Mouse (Mus musculus): Measurements from ENCODE around the gene Gnb3. TPM values are rescaled to one million over a fixed set of nuclear protein-coding genes. Genes with fewer than 3 reads are reported as not detected.
"Not testable (repeated sequence)": the region's sequence is repeated elsewhere in the genome, so short reads cannot be mapped to it uniquely, and the experiment has no call there.

The Gnb3 gene
- polyA plus RNA-seq, 1 experiment from 2014 or later = 0.24 TPM

DNA sequence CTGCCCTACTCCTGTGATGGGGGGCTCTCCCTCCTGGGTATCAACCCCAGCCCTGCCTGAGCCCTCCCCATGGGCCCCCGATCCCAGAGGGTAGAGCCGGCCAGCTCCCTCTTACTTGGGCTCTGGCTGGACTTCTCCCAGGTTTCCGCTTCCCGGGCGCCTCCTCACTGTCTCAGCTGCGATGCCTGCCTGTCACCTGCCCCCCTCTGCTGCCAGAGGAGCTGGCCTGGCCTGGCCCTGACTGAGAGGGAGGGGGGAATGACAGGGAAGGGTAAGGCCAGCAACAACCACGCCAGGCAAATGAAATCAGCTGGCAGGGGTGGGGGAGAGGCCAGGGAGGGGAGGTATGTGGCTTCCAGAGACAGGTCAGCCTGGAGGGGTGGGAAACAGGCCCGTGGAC is 270 bp downstream of the Gnb3 start:
- no peak for DNase-seq

GRCm38 (mm10) chr6:124836411-124836810 is 3.7 kb downstream of the Gnb3 start:
- peaks cover 33% of the 10 kb centered on the region for H3K36me3 ChIP-seq (ENCODE audit: insufficient read depth)
- ATAC-seq (ENCODE audit: insufficient read depth) (peak; percentile 24; the same call in 1 of the 2 replicates), DNase-seq (peak; percentile 70)
- no peak overlapping the region for H3K4me3 ChIP-seq (ENCODE audit: low read depth, low read length)
- 0 out of 2 replicates have a peak, but pooled peaks cover 9% of the 10 kb centered on the region for H3K4me1 ChIP-seq (ENCODE audit: insufficient read depth)
- H3K27me3 ChIP-seq (ENCODE audit: insufficient read depth, low read length) = no peaks in the 10 kb centered on the region
- peak; percentile 18; the same call in 1 of the 2 replicates for TF ChIP-seq CTCF (IDR thresholded peaks at IDR 0.05; ENCODE audit: low read depth)
- WGBS = 54% methylated on average over 7 of the region's 7 CpGs
- H3K9ac ChIP-seq = no peak overlapping the region
- no peaks in the 10 kb centered on the region for H3K9me3 ChIP-seq (ENCODE audit: low read depth, low read length)
- peak overlapping the region; percentile 33 for H3K27ac ChIP-seq (ENCODE audit: low read depth)
- no peak overlapping the region for H3K4me2 ChIP-seq

More for the DNA sequence above, 270 bp downstream of the Gnb3 start:
- peak; percentile 18; the same call in 1 of the 2 replicates for ATAC-seq (ENCODE audit: insufficient read depth)
- TF ChIP-seq CTCF (IDR thresholded peaks at IDR 0.05; ENCODE audit: low read depth) = no peak
- peak overlapping the region; percentile 8; the same call in 1 of the 2 replicates for H3K9ac ChIP-seq
- no peaks in the 10 kb centered on the region for H3K27me3 ChIP-seq (ENCODE audit: insufficient read depth, low read length)
- no peak overlapping the region for H3K4me3 ChIP-seq (ENCODE audit: low read depth, low read length)
- WGBS = 8% methylated on average over 8 of the region's 8 CpGs
- no peaks in the 10 kb centered on the region for H3K9me3 ChIP-seq (ENCODE audit: low read depth, low read length)
- H3K4me2 ChIP-seq = no peak overlapping the region
- no peak overlapping the region for H3K27ac ChIP-seq (ENCODE audit: low read depth)
- H3K36me3 ChIP-seq (ENCODE audit: insufficient read depth) = peaks cover 5% of the 10 kb centered on the region; the same call in 1 of the 2 replicates
- 0 out of 2 replicates have a peak, but pooled peaks cover 9% of the 10 kb centered on the region for H3K4me1 ChIP-seq (ENCODE audit: insufficient read depth)

GRCm38 (mm10) chr6:124835531-124835930 is 4.5 kb downstream of the Gnb3 start:
- Histone ChIP-seq H3K4me2 (no peak overlapping the region), H3K4me1 (ENCODE audit: insufficient read depth) (0 out of 2 replicates have a peak, but pooled peaks cover 12% of the 10 kb centered on the region), H3K27me3 (ENCODE audit: insufficient read depth, low read length) (no peaks in the 10 kb centered on the region), H3K9ac (peak overlapping the region; percentile 9; the same call in 1 of the 2 replicates), H3K4me3 (ENCODE audit: low read depth, low read length) (no peak overlapping the region), H3K27ac (ENCODE audit: low read depth) (0 out of 2 replicates have a peak overlapping the region, but pooled peaks have one; percentile 8), H3K9me3 (ENCODE audit: low read depth, low read length) (no peaks in the 10 kb centered on the region), H3K36me3 (ENCODE audit: insufficient read depth) (peaks cover 35% of the 10 kb centered on the region)
- DNase-seq (no peak), ATAC-seq (ENCODE audit: insufficient read depth) (no peak)
- 53% methylated on average over 10 of the region's 10 CpGs for WGBS
- TF ChIP-seq CTCF (IDR thresholded peaks at IDR 0.05; ENCODE audit: low read depth) = no peak

- WGBS = 75% methylated on average over 6 of the region's 6 CpGs
- DNase-seq (no peak), ATAC-seq (ENCODE audit: insufficient read depth) (no peak)
- H3K4me3 ChIP-seq (ENCODE audit: low read depth, low read length) = no peak overlapping the region
- no peak for TF ChIP-seq CTCF (IDR thresholded peaks at IDR 0.05; ENCODE audit: low read depth)
- H3K9me3 ChIP-seq (ENCODE audit: low read depth, low read length) = no peaks in the 10 kb centered on the region
- H3K9ac ChIP-seq = no peak overlapping the region
- 0 out of 2 replicates have a peak, but pooled peaks cover 12% of the 10 kb centered on the region for H3K4me1 ChIP-seq (ENCODE audit: insufficient read depth)
- H3K36me3 ChIP-seq (ENCODE audit: insufficient read depth) = peaks cover 35% of the 10 kb centered on the region
- H3K27me3 ChIP-seq (ENCODE audit: insufficient read depth, low read length) = no peaks in the 10 kb centered on the region
- no peak overlapping the region for H3K4me2 ChIP-seq
- H3K27ac ChIP-seq (ENCODE audit: low read depth) = no peak overlapping the region
These were observed 5.5 kb downstream of the Gnb3 start for GRCm38 (mm10) chr6:124834512-124835081.

- peak overlapping the region; percentile 86 for H3K4me2 ChIP-seq
- peak overlapping the region; percentile 80; the same call in 1 of the 2 replicates for H3K4me3 ChIP-seq (ENCODE audit: low read depth, low read length)
- H3K9ac ChIP-seq = no peak overlapping the region
These were observed 8.4 kb downstream of the Gnb3 start for GRCm38 (mm10) chr6:124831649-124832048.

DNA sequence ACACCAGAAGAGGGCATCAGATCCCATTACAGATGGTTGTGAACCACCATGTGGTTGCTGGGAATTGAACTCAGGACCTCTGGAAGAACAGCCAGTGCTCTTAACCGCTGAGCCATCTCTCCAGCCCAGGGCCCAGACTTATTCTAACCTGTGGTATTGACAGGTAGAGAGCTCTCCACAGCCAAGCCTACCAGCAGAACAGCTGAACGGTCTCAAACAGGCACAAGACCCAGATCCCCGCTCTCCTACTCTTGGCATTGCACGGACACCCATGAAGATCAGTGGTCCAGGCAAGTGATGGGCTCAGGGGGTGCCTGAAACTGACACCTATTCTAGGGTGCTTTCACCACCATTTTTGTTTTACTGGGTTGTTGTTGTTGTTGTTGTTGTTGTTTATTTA is 8.9 kb downstream of the Gnb3 start:
- Histone ChIP-seq H3K4me2 (peak overlapping the region; percentile 86), H3K4me1 (ENCODE audit: insufficient read depth) (peaks cover 11% of the 10 kb centered on the region; the same call in 1 of the 2 replicates), H3K9ac (peak overlapping the region; percentile 16; the same call in 1 of the 2 replicates), H3K4me3 (ENCODE audit: low read depth, low read length) (peak overlapping the region; percentile 80), H3K36me3 (ENCODE audit: insufficient read depth) (peaks cover 40% of the 10 kb centered on the region)
- WGBS = 91% methylated on average over 4 of the region's 4 CpGs
- not testable (repeated sequence) for ATAC-seq (ENCODE audit: insufficient read depth); DNase-seq; H3K27ac ChIP-seq (ENCODE audit: low read depth); H3K27me3 ChIP-seq (ENCODE audit: insufficient read depth, low read length); H3K9me3 ChIP-seq (ENCODE audit: low read depth, low read length)

More at GRCm38 (mm10) chr6:124831649-124832048, 8.4 kb downstream of the Gnb3 start:
- Histone ChIP-seq H3K27ac (ENCODE audit: low read depth) (no peak overlapping the region), H3K27me3 (ENCODE audit: insufficient read depth, low read length) (no peaks in the 10 kb centered on the region), H3K4me1 (ENCODE audit: insufficient read depth) (peaks cover 12% of the 10 kb centered on the region; the same call in 1 of the 2 replicates), H3K36me3 (ENCODE audit: insufficient read depth) (peaks cover 37% of the 10 kb centered on the region), H3K9me3 (ENCODE audit: low read depth, low read length) (no peaks in the 10 kb centered on the region)
- no peak for TF ChIP-seq CTCF (IDR thresholded peaks at IDR 0.05; ENCODE audit: low read depth)
- DNase-seq (no peak), ATAC-seq (ENCODE audit: insufficient read depth) (no peak)
- WGBS = 87% methylated on average over 8 of the region's 8 CpGs

Data from lung, embryonic 14.5 days (tissue).